Mouse (Mus musculus) kidney, adult 2 months (tissue): ENCODE measurements around the gene Hist3h2a. TPM values are rescaled to one million over a fixed set of nuclear protein-coding genes. Genes with fewer than 3 reads are reported as not detected.

Experiments
- DNase-seq: peaks from one replicate; pipeline ENCODE4 v3.0.0; 2021
- H3K27ac ChIP-seq: fragments of 200-500 bp; 2 replicates; pipeline ENCODE4 v1.5.1; 2012; ENCODE audit warnings: low read depth, low read length, control low read depth, inconsistent platforms; ENCODE audit not compliant: insufficient read depth
- H3K27me3 ChIP-seq: fragments of 200-500 bp; replicated peaks from 2 replicates; pipeline ENCODE4 v1.6.1; 2012; ENCODE audit warnings: mild to moderate bottlenecking, moderate library complexity, low read length, inconsistent platforms; ENCODE audit not compliant: control insufficient read depth, insufficient read depth
- H3K36me3 ChIP-seq: fragments of 200-500 bp; 2 replicates; pipeline ENCODE4 v1.6.1; 2012; ENCODE audit warnings: mild to moderate bottlenecking, moderate library complexity, low read length, inconsistent platforms; ENCODE audit not compliant: control insufficient read depth, insufficient read depth
- H3K4me1 ChIP-seq: fragments of 200-500 bp; 2 replicates; pipeline ENCODE4 v1.6.1; 2011; ENCODE audit warnings: low read length; ENCODE audit not compliant: control insufficient read depth, insufficient read depth
- H3K4me3 ChIP-seq: fragments of 200-500 bp; 2 replicates; pipeline ENCODE4 v1.5.1; 2011; ENCODE audit warnings: mild to moderate bottlenecking, low read depth, low read length, control low read depth; ENCODE audit not compliant: insufficient read depth
- CTCF ChIP-seq: fragments of 200-500 bp; conservative IDR thresholded peaks from 2 replicates; pipeline ENCODE4 v1.5.1; 2011; ENCODE audit warnings: low read depth, mild to moderate bottlenecking, control low read depth, low read length, moderate library complexity, mixed read lengths; ENCODE audit not compliant: insufficient read depth, insufficient read length
- POLR2A ChIP-seq: fragments of 200-500 bp; IDR thresholded peaks from one replicate; pipeline ENCODE4 v1.6.1; 2011; ENCODE audit warnings: low read depth, low read length, control low read depth
- WGBS: fragments of 180-500 bp; shearing (Covaris S2); methylation state at CpG from one replicate; pipeline ENCODE4 v1.1.7; 2018; 5-methylcytosine and 5-hydroxymethylcytosine counted together
- polyA plus RNA-seq: library from polyadenylated mRNA; depleted of rRNA; stranded (reverse); fragments of >200 nt; gene quantifications from 2 replicates; pipeline ENCODE4 v1.2.3, GENCODE M21; 2012

Gene Hist3h2a
- polyA plus RNA-seq, 1 experiment: 29.5 TPM

GRCm38 (mm10) chr11:58931576-58931975 is 22.9 kb upstream of the Hist3h2a start:
- Histone ChIP-seq H3K4me3 (no peak overlapping the region), H3K36me3 (peaks cover under 1% of the 10 kb centered on the region; the same call in 1 of the 2 replicates), H3K4me1 (peaks cover 19% of the 10 kb centered on the region; the same call in 1 of the 2 replicates), H3K27ac (no peak overlapping the region), H3K27me3 (no peaks in the 10 kb centered on the region)
- TF ChIP-seq POLR2A (no peak), CTCF (0 out of 2 replicates have a peak, but pooled peaks have one; percentile 21)
- DNase-seq: no peak
- 42% methylated on average over 4 of the region's 4 CpGs for WGBS

DNA sequence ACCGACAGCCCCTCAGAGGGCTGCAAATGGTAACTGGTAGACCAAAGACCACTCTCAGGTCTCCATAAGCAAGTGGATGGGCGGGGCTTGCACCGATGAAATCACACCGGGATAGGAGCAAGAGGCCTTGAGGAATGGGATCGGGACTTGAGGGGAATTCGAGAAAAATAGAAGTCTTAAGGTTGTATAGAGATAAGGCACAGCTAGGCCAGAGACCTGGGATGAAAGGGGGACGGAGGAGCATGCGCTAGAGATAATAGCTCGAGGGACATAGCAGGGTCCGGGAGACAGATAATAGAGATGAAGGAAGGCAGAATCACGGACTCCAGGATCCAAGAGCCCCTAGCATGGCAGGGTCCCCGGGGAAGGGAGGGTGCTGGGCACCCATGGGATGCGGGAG is 16.6 kb upstream of the Hist3h2a start:
- DNase-seq: no peak
- 2% methylated on average over 13 of the region's 13 CpGs for WGBS
- H3K27ac ChIP-seq: no peak overlapping the region
- peaks cover 2% of the 10 kb centered on the region; the same call in 1 of the 2 replicates for H3K36me3 ChIP-seq
- peak overlapping the region; percentile 90 for H3K4me3 ChIP-seq
- H3K4me1 ChIP-seq: peaks cover 10% of the 10 kb centered on the region; the same call in 1 of the 2 replicates
- TF ChIP-seq POLR2A: no peak
- TF ChIP-seq CTCF: no peak
- no peaks in the 10 kb centered on the region for H3K27me3 ChIP-seq

- TF ChIP-seq POLR2A (peak; percentile 79), CTCF (0 out of 2 replicates have a peak, but pooled peaks have one; percentile 1)
- Histone ChIP-seq H3K4me1 (peaks cover 10% of the 10 kb centered on the region; the same call in 1 of the 2 replicates), H3K4me3 (peak within 1 kb of the TSS; percentile 90), H3K27ac (peak within 1 kb of the TSS; percentile 60), H3K36me3 (peaks cover 2% of the 10 kb centered on the region; the same call in 1 of the 2 replicates), H3K27me3 (no peaks in the 10 kb centered on the region)
- WGBS: under 1% methylated on average over 95 of the region's 95 CpGs
- peak; percentile 96 for DNase-seq
Measured at GRCm38 (mm10) chr11:58938322-58939087, 16.0 kb upstream of the Hist3h2a start, which contains the start of gene Rnf187. Gene Rnf187 (minus strand): TSS chr11:58938916.

DNA sequence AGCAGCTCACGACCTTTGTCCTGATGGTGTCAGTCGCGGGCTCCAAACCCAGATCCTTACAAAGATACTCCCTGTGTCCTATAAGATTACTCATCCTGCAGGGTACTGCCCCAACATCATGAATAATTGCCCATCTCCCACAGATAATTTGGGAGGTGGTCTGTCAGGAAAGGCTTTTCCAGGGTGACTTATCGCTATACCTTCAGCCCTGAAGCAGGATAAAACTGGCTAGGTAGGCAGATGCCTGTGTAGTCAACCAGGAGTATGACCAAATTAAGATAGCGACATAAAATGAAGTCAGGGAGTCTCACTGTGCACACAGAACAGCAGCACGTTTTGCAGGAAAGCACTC is 15.4 kb upstream of the Hist3h2a start:
- WGBS: 13% methylated on average over 6 of the region's 6 CpGs
- Histone ChIP-seq H3K4me1 (peaks cover 10% of the 10 kb centered on the region; the same call in 1 of the 2 replicates), H3K4me3 (peak overlapping the region; percentile 4; the same call in 1 of the 2 replicates), H3K36me3 (peaks cover 2% of the 10 kb centered on the region; the same call in 1 of the 2 replicates), H3K27me3 (no peaks in the 10 kb centered on the region), H3K27ac (peak overlapping the region; percentile 12; the same call in 1 of the 2 replicates)
- no peak for DNase-seq
- TF ChIP-seq CTCF (no peak), POLR2A (no peak)

DNA sequence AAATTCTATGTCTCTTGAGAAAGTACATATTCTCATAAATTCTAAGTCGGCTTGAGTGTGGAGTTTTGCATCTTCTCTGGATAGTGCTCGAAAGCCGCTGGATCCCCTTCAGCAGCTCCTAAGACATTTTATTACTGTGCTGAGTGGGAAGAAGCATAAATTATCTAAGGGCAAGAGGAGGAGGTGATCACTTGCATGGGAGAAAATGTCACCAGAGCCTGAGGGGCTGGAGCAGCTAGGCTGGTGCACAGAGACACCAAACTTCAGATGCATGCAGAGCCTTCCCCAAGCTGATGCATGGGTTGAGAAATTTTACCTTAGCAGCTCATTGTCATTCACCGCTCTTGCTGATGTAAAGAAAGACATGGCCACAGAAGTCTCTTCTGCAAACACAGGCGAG is 10.3 kb upstream of the Hist3h2a start:
- H3K4me1 ChIP-seq: peaks cover 5% of the 10 kb centered on the region; the same call in 1 of the 2 replicates
- DNase-seq: no peak
- TF ChIP-seq POLR2A (no peak), CTCF (no peak)
- no peak overlapping the region for H3K4me3 ChIP-seq
- H3K36me3 ChIP-seq: no peaks in the 10 kb centered on the region
- no peak overlapping the region for H3K27ac ChIP-seq
- no peaks in the 10 kb centered on the region for H3K27me3 ChIP-seq
- 62% methylated on average over 5 of the region's 5 CpGs for WGBS

- Histone ChIP-seq H3K4me1 (peaks cover 5% of the 10 kb centered on the region; the same call in 1 of the 2 replicates), H3K27ac (no peak overlapping the region), H3K27me3 (no peaks in the 10 kb centered on the region; the same call in 1 of the 2 replicates), H3K4me3 (no peak overlapping the region), H3K36me3 (no peaks in the 10 kb centered on the region)
- no peak for DNase-seq
- TF ChIP-seq CTCF (no peak), POLR2A (no peak)
- 89% methylated on average over 3 of the region's 3 CpGs for WGBS
Measured at GRCm38 (mm10) chr11:58947306-58947705, 7.2 kb upstream of the Hist3h2a start.

DNA sequence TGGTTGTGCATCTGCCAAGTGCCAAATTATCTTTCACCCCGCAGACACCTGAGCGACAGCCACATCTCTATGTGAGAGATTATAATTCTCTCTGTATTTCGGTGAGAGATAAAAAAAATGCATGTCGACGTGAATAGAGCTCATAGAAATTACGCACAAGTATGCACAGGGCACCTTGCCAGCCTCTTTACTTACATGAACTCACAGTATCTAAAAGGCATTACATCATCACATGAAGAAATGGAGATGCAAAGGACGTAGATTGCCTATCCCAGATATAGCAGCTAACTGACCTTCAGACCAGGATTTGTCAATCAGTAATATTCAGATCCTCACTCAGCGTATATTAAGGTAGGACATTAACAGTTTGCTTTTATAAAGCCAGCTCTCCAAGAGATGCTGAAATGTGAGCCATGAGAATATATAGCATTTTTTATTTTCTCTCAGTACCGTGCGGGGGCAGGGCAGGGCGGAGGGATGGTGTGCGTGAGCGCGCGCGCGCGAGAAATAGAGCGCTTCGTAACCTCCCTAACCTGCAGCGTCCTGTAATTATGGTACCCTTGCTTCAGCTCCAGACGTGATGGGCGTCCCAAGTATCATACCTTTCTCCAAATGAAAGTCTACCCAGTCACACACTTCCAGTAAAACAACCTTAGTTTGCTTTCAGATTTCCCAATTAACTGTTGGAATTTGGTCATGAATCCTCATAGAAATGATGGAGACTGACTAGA is 6.5 kb upstream of the Hist3h2a start:
- DNase-seq: no peak
- no peaks in the 10 kb centered on the region for H3K36me3 ChIP-seq
- H3K27ac ChIP-seq: no peak overlapping the region
- H3K27me3 ChIP-seq: no peaks in the 10 kb centered on the region; the same call in 1 of the 2 replicates
- no peak for TF ChIP-seq CTCF
- TF ChIP-seq POLR2A: no peak
- peaks cover 5% of the 10 kb centered on the region; the same call in 1 of the 2 replicates for H3K4me1 ChIP-seq
- peak overlapping the region; percentile 63 for H3K4me3 ChIP-seq
- WGBS: 16% methylated on average over 23 of the region's 23 CpGs
